Mouse (Mus musculus): ENCODE measurements around the gene U2af2. TPM values are rescaled to one million over a fixed set of nuclear protein-coding genes. Genes with fewer than 3 reads are reported as not detected.

U2af2 gene
- polyA plus RNA-seq (2012; rRNA removed; ENCODE audit: low replicate concordance) = 156 and 169 TPM in 2 replicates

GRCm38 (mm10) chr7:5061774-5062359, at the start of gene U2af2:
Gene U2af2, plus strand, starts transcription at chr7:5062143.

DNA sequence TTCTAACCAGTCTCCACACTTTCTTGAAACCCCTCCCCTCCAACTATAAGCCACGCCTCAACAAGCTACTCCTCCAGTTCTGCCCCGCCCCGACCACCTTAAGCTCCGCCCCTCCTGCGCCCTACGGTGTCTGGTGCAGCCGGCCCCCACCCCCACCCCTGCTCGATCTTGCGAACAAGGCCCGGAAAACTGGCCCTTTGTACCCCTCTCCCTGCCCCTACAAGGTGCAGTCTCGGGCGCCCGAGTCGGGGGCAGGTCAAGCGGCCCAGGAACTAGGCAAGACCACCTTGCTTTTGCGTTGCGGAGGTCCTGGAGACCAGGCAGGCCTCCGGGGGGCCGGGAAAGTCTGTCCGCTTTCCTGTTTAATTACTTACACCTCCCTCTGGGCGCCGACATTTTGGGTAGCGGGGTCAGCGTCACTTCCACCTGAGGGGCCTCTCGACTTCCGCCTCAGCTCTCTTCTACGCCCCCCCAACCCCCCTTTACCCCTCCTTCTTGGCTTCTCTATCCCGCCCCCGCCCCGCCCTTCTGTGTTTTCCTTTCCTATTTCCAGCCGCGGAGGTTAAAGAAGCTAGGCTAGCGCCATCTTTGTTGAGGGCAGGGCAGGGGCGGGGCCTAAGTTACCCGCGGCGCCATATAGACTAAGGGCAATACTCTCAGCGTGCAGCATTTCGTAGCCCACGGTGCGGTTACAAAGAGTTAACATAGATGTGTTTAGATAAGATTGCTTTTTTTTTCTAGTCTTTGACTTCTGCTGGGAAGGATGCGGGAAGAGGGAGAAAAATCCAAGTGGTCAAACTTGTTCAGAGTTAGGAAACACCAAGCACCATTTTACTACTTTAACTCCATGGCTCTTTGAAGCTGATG, 47.5 kb upstream of the U2af2 start, which contains the start of the genes Zfp524 and Fiz1:
Gene Zfp524 (plus strand): TSS at position 165 of the 867 bp plus-strand sequence.
Gene Fiz1 (minus strand): TSS at position 447 of the 867 bp plus-strand sequence.

DNA sequence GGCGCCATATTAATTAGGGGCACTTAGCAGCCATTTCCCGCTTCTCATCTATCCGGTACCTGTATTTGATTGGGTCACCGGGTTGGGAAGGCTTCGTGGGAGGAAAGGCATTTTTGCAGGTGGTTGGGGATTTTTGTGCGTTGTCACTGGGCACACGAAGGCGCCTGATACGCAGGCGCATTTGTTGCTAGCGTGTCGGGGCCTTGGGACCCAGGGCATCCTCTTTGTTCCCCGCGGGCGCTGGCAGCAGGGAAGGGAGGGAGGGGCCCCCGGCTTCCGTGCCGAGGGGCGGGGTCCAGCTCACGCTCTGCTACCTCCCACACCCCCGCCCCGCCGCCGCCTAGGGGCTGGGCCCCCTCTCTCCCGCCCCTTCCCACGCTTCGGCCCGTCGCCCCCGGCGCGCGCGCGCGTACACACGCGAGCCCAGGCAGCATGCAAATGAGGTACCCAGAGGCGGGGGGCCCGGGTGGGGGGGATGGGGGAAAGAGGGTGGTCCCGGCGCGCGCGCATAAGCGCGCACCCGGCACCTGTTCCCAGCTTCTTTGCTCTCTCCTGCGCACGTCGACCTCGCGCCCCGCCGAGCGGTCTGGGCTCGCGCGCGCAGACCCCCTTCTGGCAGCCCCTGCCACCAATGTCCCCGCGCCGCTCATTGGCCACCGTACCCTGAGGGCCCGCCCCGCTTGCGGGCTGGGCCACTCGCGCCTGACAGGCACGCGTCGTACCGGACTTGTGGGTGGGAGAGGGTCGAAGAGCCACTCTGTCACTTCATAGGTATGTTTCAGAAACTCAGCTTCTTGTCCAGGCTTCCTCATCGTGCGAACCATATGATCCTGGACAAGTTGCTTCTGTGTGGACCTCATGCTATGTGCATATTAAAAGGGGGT, 46.6 kb upstream of the U2af2 start, which contains the start of gene Gm44973:
Gene Gm44973 (plus strand): TSS at position 379 of the 884 bp plus-strand sequence.

DNA sequence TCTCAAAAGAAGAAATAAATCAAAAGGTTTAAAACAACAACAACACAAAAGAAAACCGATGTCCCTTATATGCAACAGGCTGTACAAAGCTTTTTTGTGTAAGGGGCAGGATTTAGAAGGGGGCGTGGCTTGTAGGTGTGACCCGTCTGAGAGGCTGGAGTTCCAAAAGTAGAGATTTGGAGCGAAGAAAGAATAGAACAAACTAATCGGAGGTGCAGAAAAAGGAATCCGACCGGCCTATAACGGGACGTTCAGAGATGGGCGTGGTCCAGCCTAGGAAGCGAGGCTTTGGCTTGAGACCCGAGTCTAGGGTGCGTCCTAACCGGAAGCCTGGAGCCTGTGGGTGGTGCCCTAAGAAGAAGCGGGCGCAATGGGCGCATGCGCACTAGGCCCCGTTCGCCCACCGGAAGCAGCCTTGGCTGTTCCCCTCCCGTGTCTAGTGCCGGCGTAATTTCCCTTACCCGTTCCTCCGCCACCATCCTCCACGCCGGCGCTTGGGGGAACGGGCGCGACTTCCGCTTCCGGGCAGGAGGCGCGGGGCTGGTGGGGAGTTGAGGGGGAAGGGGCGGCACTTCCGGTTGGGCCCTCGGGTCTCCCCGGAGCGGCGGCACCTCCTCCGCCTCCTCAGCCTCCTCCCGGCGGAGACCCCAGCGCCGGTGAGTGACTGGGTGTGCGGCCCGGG, 41.8 kb upstream of the U2af2 start, which contains the start of the genes Zfp865 and Ccdc106:
Gene Zfp865 (plus strand): TSS at position 377 of the 682 bp plus-strand sequence.
Gene Ccdc106 (plus strand): TSS at position 554 of the 682 bp plus-strand sequence.

GRCm38 (mm10) chr7:5033818-5034217, 28.1 kb upstream of the U2af2 start, which contains the start of gene 4632433K11Rik:
Gene 4632433K11Rik, plus strand, starts transcription at chr7:5034118.

GRCm38 (mm10) chr7:5038109-5038732, 23.7 kb upstream of the U2af2 start, which contains the start of gene Zfp784:
Gene Zfp784, minus strand, starts transcription at chr7:5038446.

DNA sequence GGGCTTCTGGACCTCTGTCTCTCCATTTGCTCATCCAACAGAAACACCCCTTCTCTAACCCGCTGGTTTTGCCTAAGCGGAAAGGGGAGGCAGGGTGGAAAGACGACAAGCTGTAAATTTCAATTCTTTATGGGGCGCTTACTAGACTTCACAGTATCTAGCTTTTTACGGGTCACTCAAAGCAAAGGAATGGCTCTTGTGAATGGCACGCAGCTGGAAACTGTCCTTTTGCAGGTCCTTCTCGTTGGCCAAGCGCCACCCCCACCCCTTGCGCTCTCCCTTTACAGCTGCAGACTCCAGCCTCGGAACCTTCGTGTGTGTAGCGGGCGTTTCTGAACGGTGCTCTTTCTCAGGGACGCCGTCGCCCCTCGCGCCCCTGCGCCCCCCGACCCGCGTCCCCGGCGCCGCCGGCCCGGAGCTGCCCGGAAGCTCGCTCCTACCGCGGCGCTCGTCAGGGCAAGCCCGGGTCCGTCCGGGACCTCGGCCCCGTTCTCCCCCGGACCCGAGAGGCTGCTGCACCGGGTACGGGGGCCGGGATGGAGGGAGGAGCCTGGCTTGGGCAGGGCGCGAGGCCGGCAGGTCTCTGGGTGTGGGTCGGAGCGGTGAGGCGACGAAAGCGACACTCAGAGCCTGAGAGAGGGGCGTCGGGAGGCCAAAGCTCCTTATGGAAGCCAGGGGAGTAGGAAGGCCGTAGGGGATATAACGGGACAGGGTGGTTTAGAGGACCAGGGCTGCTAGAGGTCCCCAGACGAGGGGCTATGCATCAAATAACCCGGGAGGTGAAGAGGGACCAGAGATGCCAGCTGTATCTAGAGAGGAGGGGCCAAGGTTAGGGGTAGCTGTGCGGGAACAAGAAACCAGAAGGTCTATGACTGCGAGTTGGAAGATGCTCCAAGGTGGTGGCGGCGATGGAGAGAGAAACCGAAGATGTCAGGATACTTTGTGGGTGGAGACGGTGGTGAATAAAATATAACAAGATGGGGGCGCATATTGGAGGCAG, 10.4 kb upstream of the U2af2 start, which contains the start of gene Zfp580:
Gene Zfp580 (plus strand): TSS at position 346 of the 1,000 bp plus-strand sequence.

GRCm38 (mm10) chr7:5080010-5080751, 18.2 kb downstream of the U2af2 start, which contains the start of gene Epn1:
Gene Epn1, plus strand, starts transcription at chr7:5080235.

GRCm38 (mm10) chr7:5116850-5117249, 54.9 kb downstream of the U2af2 start, which contains the start of gene Rfpl4:
Gene Rfpl4, minus strand, starts transcription at chr7:5116950.

DNA sequence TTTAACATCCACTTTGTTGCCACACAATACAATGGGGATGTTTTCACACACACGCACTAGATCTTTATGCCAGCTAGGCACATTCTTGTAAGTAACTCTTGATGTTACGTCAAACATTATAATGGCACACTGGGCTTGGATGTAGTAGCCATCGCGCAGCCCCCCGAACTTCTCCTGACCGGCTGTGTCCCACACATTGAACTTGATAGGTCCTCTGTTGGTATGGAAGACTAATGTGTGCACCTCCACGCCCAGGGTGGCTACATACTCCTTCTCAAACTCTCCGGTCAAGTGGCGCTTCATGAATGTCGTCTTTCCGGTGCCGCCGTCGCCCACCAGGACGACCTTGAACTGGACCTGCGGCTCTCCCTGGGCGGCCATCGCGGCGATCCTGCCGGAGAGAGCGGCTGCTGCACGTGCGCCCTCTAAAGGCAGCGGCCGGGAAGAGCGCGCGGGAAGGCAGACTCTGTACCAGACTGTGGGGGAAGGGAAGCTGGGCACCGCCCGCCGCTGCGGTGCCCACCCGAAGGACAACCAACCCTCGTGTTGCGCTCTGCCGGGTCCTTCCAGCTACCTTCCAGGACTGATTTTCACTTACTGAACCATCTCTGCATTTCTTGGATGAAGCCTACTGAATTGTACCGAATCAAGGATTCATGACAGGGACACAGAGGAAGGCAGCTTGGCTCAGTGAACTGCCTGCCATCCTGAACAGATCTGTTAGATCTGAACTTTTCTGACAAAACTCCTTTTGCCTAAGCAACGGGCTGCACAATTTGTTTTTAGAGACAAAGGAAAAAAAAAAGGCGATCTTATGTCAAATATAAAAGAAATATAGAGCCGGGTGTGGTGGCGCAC, 63.8 kb downstream of the U2af2 start, which contains the start of gene Rasl2-9:
Gene Rasl2-9 (minus strand): TSS at position 402 of the 858 bp plus-strand sequence.

Other genes with a start within 250 kb of the U2af2 start
- gene Ube2s, start 249.6 kb upstream of the U2af2 start, polyA plus RNA-seq (2012; rRNA removed; ENCODE audit: low replicate concordance) = 193 and 283 TPM in 2 replicates
- 0.54 and 1.0 TPM in 2 replicates for gene Shisa7, start 217.4 kb upstream of the U2af2 start, polyA plus RNA-seq (2012; rRNA removed; ENCODE audit: low replicate concordance)
- 39.7 and 42.5 TPM in 2 replicates for gene Isoc2b, start 191.9 kb upstream of the U2af2 start, polyA plus RNA-seq (2012; rRNA removed; ENCODE audit: low replicate concordance)
- 45.1 and 54.4 TPM in 2 replicates for gene Isoc2a, start 185.0 kb upstream of the U2af2 start, polyA plus RNA-seq (2012; rRNA removed; ENCODE audit: low replicate concordance)
- 0.17 and 0.85 TPM in 2 replicates for gene Gm36210, start 155.6 kb upstream of the U2af2 start, polyA plus RNA-seq (2012; rRNA removed; ENCODE audit: low replicate concordance)
- 15.7 and 34.3 TPM in 2 replicates for gene Zfp628, start 146.9 kb upstream of the U2af2 start, polyA plus RNA-seq (2012; rRNA removed; ENCODE audit: low replicate concordance)
- 2.9 and 7.1 TPM in 2 replicates for gene Nat14, start 140.1 kb upstream of the U2af2 start, polyA plus RNA-seq (2012; rRNA removed; ENCODE audit: low replicate concordance)
- 17.9 and 19.0 TPM in 2 replicates for gene Ssc5d, start 136.4 kb upstream of the U2af2 start, polyA plus RNA-seq (2012; rRNA removed; ENCODE audit: low replicate concordance)
- 3.7 and 91.9 TPM in 2 replicates for gene Sbk2, start 97.7 kb upstream of the U2af2 start, polyA plus RNA-seq (2012; rRNA removed; ENCODE audit: low replicate concordance)
- 0.25 and 1.3 TPM in 2 replicates for gene Sbk3, start 91.0 kb upstream of the U2af2 start, polyA plus RNA-seq (2012; rRNA removed; ENCODE audit: low replicate concordance)
- 72.4 and 81.0 TPM in 2 replicates for gene Zfp579, start 66.0 kb upstream of the U2af2 start, polyA plus RNA-seq (2012; rRNA removed; ENCODE audit: low replicate concordance)
- 35.2 and 68.4 TPM in 2 replicates for gene Zfp524, start 47.7 kb upstream of the U2af2 start, polyA plus RNA-seq (2012; rRNA removed; ENCODE audit: low replicate concordance)
- 34.7 and 40.0 TPM in 2 replicates for gene Fiz1, start 47.4 kb upstream of the U2af2 start, polyA plus RNA-seq (2012; rRNA removed; ENCODE audit: low replicate concordance)
- not detected in 2 replicates for gene Gm44973, start 46.6 kb upstream of the U2af2 start, polyA plus RNA-seq (2012; rRNA removed; ENCODE audit: low replicate concordance)
- gene Zfp865, start 41.8 kb upstream of the U2af2 start, polyA plus RNA-seq (2012; rRNA removed; ENCODE audit: low replicate concordance) = 33.5 and 79.1 TPM in 2 replicates
- 1.5 and 3.1 TPM in 2 replicates for gene Ccdc106, start 41.6 kb upstream of the U2af2 start, polyA plus RNA-seq (2012; rRNA removed; ENCODE audit: low replicate concordance)
- gene 4632433K11Rik, start 28.0 kb upstream of the U2af2 start, polyA plus RNA-seq (2012; rRNA removed; ENCODE audit: low replicate concordance) = not detected in 2 replicates
- gene Zfp784, start 23.7 kb upstream of the U2af2 start, polyA plus RNA-seq (2012; rRNA removed; ENCODE audit: low replicate concordance) = 4.6 and 5.6 TPM in 2 replicates
- 19.3 and 35.9 TPM in 2 replicates for gene Zfp580, start 10.6 kb upstream of the U2af2 start, polyA plus RNA-seq (2012; rRNA removed; ENCODE audit: low replicate concordance)
- 168 and 263 TPM in 2 replicates for gene Epn1, start 18.1 kb downstream of the U2af2 start, polyA plus RNA-seq (2012; rRNA removed; ENCODE audit: low replicate concordance)
- gene Rfpl4, start 54.8 kb downstream of the U2af2 start, polyA plus RNA-seq (2012; rRNA removed; ENCODE audit: low replicate concordance) = not detected in 2 replicates
- 0.84 and 0.93 TPM in 2 replicates for gene Rasl2-9, start 63.8 kb downstream of the U2af2 start, polyA plus RNA-seq (2012; rRNA removed; ENCODE audit: low replicate concordance)
- not detected in 2 replicates for gene Vmn1r55, start 87.5 kb downstream of the U2af2 start, polyA plus RNA-seq (2012; rRNA removed; ENCODE audit: low replicate concordance)
- gene Vmn1r56, start 134.6 kb downstream of the U2af2 start, polyA plus RNA-seq (2012; rRNA removed; ENCODE audit: low replicate concordance) = not detected in 2 replicates
- gene Vmn1r57, start 156.3 kb downstream of the U2af2 start, polyA plus RNA-seq (2012; rRNA removed; ENCODE audit: low replicate concordance) = not detected in 2 replicates

All from mammary gland, adult 2 months (tissue).